Mouse (Mus musculus) embryonic facial prominence, embryonic 11.5 days (tissue): Measurements from ENCODE around the gene Ctdnep1. TPM values are rescaled to one million over a fixed set of nuclear protein-coding genes. Genes with fewer than 3 reads are reported as not detected.

Experiments used
- ATAC-seq: fragments of 200-750 bp; cut with Nextera tagmentation; replicated peaks from 2 replicates; pipeline ENCODE4 v1.8.0; 2017; ENCODE audit warnings: low read depth; ENCODE audit not compliant: insufficient number of reproducible peaks, low FRiP score, low TSS enrichment
- DNase-seq: peaks from one replicate; pipeline ENCODE4 v3.0.0-alpha.2; 2015; ENCODE audit warnings: low spot score
- H3K27ac ChIP-seq: fragments of 300-500 bp; sonication (generic); replicated peaks from 2 replicates; pipeline ENCODE4 v1.5.1; 2014; ENCODE audit warnings: mild to moderate bottlenecking, low read depth, low read length, control low read depth
- H3K27me3 ChIP-seq: fragments of 300-500 bp; sonication (generic); 2 replicates; pipeline ENCODE4 v1.6.1; 2014; ENCODE audit warnings: mild to moderate bottlenecking, low read length, moderate library complexity, mixed read lengths; ENCODE audit not compliant: control insufficient read depth, insufficient read depth
- H3K36me3 ChIP-seq: fragments of 300-500 bp; sonication (generic); replicated peaks from 2 replicates; pipeline ENCODE4 v1.6.1; 2014; ENCODE audit warnings: low read depth, mild to moderate bottlenecking, low read length, moderate library complexity, mixed read lengths; ENCODE audit not compliant: control insufficient read depth, insufficient read depth
- H3K4me1 ChIP-seq: fragments of 300-500 bp; sonication (generic); 2 replicates; pipeline ENCODE4 v1.6.1; 2014; ENCODE audit warnings: low read length, mixed read lengths; ENCODE audit not compliant: control insufficient read depth, insufficient read depth
- H3K4me2 ChIP-seq: fragments of 300-500 bp; sonication (generic); 2 replicates; pipeline ENCODE4 v1.6.1; 2014; ENCODE audit warnings: low read depth, mild to moderate bottlenecking, control low read depth, low read length, moderate library complexity
- H3K4me3 ChIP-seq: fragments of 300-500 bp; sonication (generic); 2 replicates; pipeline ENCODE4 v1.5.1; 2014; ENCODE audit warnings: low read depth, low read length, control low read depth
- H3K9ac ChIP-seq: fragments of 300-500 bp; sonication (generic); replicated peaks from 2 replicates; pipeline ENCODE4 v1.6.1; 2014; ENCODE audit warnings: mild to moderate bottlenecking, control low read depth, low read length
- H3K9me3 ChIP-seq: fragments of 300-500 bp; sonication (generic); replicated peaks from 2 replicates; pipeline ENCODE4 v1.6.1; 2016; ENCODE audit warnings: mild to moderate bottlenecking, low read length, inconsistent platforms, mixed read lengths; ENCODE audit not compliant: control insufficient read depth
- WGBS: fragments of 180-500 bp; shearing (Covaris S2); extraction: QIAGEN DNeasy Blood & Tissue Kit; methylation state at CpG from one replicate; pipeline ENCODE4 v1.1.7; 2014; 5-methylcytosine and 5-hydroxymethylcytosine counted together
- polyA plus RNA-seq: library from polyadenylated mRNA; unstranded; fragments of >200 nt; fragmentation: Nextera tagmentation; extraction: Ambion mirVana; gene quantifications from 2 replicates; pipeline ENCODE4 v1.2.1, GENCODE M21; 2014

Ctdnep1 gene
- polyA plus RNA-seq, 1 experiment from 2014 or later: 26.2 TPM

DNA sequence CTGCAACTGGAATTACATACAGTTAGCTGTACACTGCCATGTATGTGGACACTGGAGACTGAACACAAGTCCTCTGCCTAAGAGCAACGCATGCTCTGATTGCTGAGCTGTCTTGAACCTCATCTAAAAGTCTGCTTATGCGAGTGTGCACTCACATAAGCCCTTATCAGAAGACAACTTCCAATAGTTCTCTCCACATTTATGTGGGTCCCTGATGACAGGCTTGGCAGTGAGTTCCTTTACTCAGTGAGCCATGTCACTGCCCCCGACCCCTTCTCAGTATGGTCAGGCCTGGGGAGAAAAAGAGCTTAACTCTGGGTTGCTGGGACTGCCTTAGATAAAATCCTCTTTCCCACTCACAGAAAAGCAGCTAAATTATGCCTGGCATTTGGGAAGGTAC is 35.7 kb downstream of the Ctdnep1 start, which contains the start of gene Dlg4:
Dlg4 (plus strand) TSS at position 274 of the 400 bp plus-strand sequence.
- DNase-seq (no peak), ATAC-seq (no peak)
- peak within 1 kb of the TSS; percentile 83 for H3K9ac ChIP-seq
- H3K4me3 ChIP-seq: peak within 1 kb of the TSS; percentile 58
- peak within 1 kb of the TSS; percentile 92 for H3K4me2 ChIP-seq
- H3K4me1 ChIP-seq: peaks cover 15% of the 10 kb centered on the region
- peaks cover 1% of the 10 kb centered on the region for H3K36me3 ChIP-seq
- WGBS: 77% methylated on average over 3 of the region's 3 CpGs
- no peaks in the 10 kb centered on the region for H3K27me3 ChIP-seq
- no peaks in the 10 kb centered on the region for H3K9me3 ChIP-seq
- H3K27ac ChIP-seq: peak within 1 kb of the TSS; percentile 90; the same call in 1 of the 2 replicates

DNA sequence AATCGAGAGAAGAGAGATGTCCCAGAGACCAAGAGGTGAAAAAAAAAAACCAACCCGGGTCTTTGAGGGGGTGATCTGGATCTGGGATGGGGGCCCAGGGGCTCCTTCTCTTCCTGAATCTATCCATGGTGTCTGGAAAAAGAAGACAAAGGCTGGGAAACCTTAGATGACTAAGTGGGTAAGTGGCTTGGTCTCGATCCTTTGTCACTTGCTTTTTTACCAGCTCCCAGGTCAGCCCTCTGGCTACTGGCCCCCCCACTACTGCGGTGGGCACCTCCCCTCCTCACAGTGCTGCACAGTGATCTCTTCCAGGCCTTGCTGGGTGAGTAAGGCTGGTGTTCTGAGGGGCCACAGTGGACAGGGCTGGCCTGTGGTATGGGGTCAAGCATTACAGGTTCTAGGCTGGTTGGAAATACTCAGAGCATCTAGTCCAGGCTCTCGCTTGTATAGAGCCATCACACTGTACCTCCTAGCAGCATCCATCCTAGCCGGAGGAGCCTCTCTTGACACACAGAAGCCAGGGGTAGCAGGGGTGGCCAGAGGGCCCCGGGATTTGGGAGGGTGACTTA is 36.3 kb downstream of the Ctdnep1 start:
- H3K4me2 ChIP-seq: peak overlapping the region; percentile 92
- DNase-seq: no peak
- 39% methylated on average over 7 of the region's 7 CpGs for WGBS
- H3K4me3 ChIP-seq: peak overlapping the region; percentile 58; the same call in 1 of the 2 replicates
- no peaks in the 10 kb centered on the region for H3K9me3 ChIP-seq
- peak overlapping the region; percentile 83; the same call in 1 of the 2 replicates for H3K9ac ChIP-seq
- H3K36me3 ChIP-seq: no peaks in the 10 kb centered on the region
- no peaks in the 10 kb centered on the region for H3K27me3 ChIP-seq
- ATAC-seq: no peak
- no peak overlapping the region; the same call in 1 of the 2 replicates for H3K27ac ChIP-seq
- peaks cover 15% of the 10 kb centered on the region for H3K4me1 ChIP-seq

DNA sequence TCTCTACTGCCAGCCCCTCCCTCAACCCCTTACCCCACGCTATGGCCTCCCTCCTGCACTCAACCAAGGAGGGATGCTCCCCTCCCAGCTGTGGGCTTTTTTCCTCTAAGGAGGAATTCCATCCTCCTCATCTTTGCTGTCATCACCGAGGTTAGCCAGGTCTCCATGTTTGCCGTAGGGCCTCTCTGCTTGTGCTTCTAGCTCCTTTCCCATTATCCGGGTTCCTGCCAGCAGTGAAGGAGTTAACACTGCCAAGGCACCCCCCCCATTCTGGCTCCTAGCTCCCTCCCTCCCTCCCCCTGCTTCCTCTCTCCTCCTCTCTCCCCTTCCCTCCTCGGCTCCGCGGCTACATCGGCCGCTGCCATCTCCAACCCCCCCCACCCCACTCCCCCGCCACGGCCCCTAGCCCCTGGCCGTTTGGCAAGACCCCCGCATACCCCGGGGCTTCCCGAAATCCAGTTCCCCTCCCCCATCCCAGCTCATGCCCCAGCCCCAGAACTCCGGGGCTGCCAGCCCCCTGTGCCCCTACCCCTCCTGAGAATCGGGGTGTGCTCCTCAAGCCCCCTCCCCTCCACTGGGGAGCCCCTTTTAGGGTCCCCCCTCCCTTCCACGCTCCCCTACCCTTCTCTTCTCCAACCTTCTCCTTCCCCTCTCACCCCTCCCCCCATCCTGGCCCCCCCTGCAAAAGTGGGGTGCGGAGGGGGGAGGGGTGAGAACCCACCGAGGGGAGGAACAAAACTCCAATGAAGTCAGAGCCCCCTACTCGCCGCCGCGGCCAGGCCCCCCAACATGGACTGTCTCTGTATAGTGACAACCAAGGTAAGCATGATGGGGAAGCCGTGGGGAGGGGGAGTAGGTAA is 37.4 kb downstream of the Ctdnep1 start:
- no peak for ATAC-seq
- H3K27me3 ChIP-seq: no peaks in the 10 kb centered on the region
- peak overlapping the region; percentile 83 for H3K9ac ChIP-seq
- H3K27ac ChIP-seq: peak overlapping the region; percentile 90
- peaks cover 15% of the 10 kb centered on the region for H3K4me1 ChIP-seq
- no peaks in the 10 kb centered on the region for H3K9me3 ChIP-seq
- DNase-seq: peak; percentile 92
- 2% methylated on average over 23 of the region's 25 CpGs for WGBS
- H3K36me3 ChIP-seq: no peaks in the 10 kb centered on the region
- H3K4me2 ChIP-seq: peak overlapping the region; percentile 92
- H3K4me3 ChIP-seq: peak overlapping the region; percentile 58

DNA sequence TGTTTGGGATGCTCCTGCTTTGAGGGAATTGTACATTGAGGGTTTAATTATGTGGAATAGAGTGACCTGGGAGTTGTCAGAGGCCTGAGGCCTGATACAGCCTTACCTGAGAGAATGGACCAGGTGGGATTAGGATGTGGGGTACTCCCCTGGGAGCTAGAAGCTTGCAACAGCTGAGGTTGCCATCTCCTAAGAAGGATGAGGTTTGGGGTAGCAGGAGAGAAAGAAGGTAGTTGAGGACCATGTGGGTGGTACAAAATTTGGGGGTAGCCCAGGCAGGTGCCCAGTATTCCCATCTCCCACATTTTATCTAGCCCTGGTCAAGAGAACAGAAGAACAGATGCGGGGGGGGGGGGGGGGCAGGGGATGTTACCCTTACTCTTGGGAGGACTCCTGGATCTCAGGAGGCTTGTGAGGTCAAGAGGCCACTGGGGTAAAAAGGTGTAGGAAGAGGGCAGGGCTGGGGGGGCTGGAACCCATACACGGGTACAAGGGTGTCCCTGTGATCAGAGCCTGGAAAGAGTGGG is 38.6 kb downstream of the Ctdnep1 start:
- H3K4me1 ChIP-seq: peaks cover 14% of the 10 kb centered on the region
- ATAC-seq (no peak), DNase-seq (no peak)
- no peaks in the 10 kb centered on the region for H3K27me3 ChIP-seq
- H3K36me3 ChIP-seq: no peaks in the 10 kb centered on the region
- H3K9ac ChIP-seq: peak overlapping the region; percentile 41
- peak overlapping the region; percentile 92 for H3K4me2 ChIP-seq
- H3K4me3 ChIP-seq: peak overlapping the region; percentile 58
- H3K27ac ChIP-seq: peak overlapping the region; percentile 70; the same call in 1 of the 2 replicates
- no peaks in the 10 kb centered on the region for H3K9me3 ChIP-seq
- 13% methylated on average over 2 of the region's 2 CpGs for WGBS

DNA sequence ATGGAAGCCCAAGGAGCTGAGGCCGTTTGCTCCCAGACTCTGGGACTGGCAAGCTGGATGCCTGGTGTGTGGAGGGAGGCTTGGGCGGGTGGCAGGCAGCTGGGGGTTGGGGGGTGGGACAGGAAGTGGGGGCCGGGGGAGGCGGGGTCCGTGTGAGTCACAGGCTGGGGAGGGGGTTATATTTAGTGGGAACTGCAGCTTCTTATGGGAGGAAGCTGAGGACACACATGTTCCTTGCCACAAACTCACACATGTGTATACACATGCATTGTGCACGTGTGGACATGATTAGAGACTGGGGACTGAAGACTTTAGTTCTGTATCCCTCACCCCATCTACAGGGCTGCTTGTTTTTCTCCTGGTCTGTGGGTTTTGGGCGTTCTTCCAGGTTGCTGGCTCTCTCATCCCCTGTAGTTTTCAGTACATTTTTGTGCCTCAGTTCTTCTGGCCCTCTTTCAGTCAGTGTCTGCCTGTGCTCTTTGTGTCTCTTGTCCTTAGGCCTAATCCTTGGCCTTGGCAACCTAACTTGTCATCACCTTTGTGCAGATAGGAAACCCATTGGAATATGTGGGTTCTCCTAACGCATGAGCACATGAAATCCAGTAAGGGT is 39.2 kb downstream of the Ctdnep1 start:
- Histone ChIP-seq H3K9ac (peak overlapping the region; percentile 41), H3K27me3 (no peaks in the 10 kb centered on the region), H3K4me2 (peak overlapping the region; percentile 92), H3K4me3 (peak overlapping the region; percentile 20), H3K4me1 (peaks cover 11% of the 10 kb centered on the region), H3K36me3 (no peaks in the 10 kb centered on the region), H3K9me3 (no peaks in the 10 kb centered on the region), H3K27ac (peak overlapping the region; percentile 70)
- ATAC-seq: no peak
- DNase-seq: no peak
- WGBS: 10% methylated on average over 8 of the region's 8 CpGs

DNA sequence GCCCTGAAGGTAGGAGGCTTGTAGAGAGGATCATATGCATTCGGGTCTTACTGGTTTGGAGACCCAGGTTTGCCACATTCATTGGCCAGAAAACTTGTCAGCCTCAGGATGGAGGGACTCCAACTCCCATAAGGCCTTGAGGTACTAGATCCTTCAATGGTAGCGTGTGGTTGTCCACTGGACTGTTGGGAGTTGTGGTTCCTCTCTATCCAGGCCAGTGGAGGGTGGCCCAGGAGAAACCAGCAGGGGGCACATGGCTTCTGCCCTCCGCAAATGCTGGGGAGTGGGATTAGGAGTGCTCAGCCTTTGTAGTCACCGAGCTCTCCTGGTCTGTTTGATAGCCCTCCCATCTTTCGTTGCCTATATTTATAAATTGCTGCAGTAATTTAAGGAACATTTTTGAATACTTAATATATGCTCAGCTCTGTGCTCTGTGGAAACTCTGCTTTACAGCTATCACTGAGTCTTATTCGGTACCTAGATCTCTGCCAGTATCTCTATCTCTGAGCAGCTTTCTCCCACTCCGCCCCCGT is 39.8 kb downstream of the Ctdnep1 start:
- DNase-seq (peak; percentile 88), ATAC-seq (peak; percentile 82)
- H3K27me3 ChIP-seq: no peaks in the 10 kb centered on the region
- H3K4me3 ChIP-seq: peak overlapping the region; percentile 37
- no peaks in the 10 kb centered on the region for H3K36me3 ChIP-seq
- H3K4me2 ChIP-seq: peak overlapping the region; percentile 92
- H3K4me1 ChIP-seq: peaks cover 11% of the 10 kb centered on the region
- no peak overlapping the region; the same call in none of the 2 replicates for H3K27ac ChIP-seq
- H3K9me3 ChIP-seq: no peaks in the 10 kb centered on the region
- H3K9ac ChIP-seq: peak overlapping the region; percentile 39; the same call in 1 of the 2 replicates
- under 1% methylated on average over 8 of the region's 8 CpGs for WGBS

DNA sequence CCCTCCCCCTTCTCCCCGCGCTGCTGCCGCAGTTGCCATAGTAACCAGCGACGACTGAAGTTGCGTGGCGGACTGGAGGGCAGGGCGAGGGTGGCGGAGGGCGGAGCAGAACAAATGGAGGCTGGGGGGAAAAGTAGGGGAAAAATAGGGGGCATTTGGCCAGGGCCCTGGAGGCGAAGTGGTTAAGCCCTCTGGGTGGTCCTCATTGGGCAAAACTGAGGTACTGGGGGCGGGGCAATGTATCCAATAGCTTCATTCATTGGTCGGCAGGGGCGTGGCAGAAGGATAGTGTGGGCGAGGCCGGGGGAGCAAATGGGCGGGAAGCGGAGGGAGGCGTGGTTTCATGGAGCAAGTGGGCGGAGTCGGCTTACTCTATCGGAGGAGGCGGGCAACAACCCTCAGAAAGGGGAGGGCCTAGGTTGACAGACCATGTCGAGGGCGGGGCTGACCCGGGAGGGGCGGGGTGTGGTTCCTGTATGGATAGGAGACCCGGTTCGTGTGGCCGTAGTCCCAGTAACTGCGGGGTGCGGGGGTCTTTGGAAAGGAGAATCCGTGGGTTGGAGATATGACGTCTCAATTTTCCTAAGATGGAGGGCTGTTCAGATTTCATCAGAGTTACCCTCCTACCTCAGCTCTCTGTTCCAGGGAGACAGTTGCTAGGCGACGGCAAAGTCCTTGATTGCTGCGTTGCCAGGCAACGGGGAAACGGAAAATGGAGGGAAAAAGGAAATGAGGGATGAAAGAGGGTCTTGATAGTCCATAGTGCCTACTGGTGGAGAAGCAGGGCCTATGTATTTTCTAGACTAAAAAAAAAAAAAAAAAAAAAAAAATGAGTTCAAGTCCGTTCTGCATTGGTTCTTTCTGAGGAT is 40.5 kb downstream of the Ctdnep1 start:
- DNase-seq (peak; percentile 100), ATAC-seq (peak; percentile 59)
- 1% methylated on average over 40 of the region's 40 CpGs for WGBS
- Histone ChIP-seq H3K4me2 (peak overlapping the region; percentile 92), H3K27ac (no peak overlapping the region; the same call in 1 of the 2 replicates), H3K9me3 (no peaks in the 10 kb centered on the region), H3K27me3 (no peaks in the 10 kb centered on the region), H3K4me3 (peak overlapping the region; percentile 37), H3K4me1 (peaks cover 11% of the 10 kb centered on the region), H3K9ac (peak overlapping the region; percentile 39; the same call in 1 of the 2 replicates), H3K36me3 (no peaks in the 10 kb centered on the region)
